Mouse (Mus musculus) cortical plate, adult 2 months (tissue): ENCODE results near the gene Tlx2.

Experiments used
- CTCF ChIP-seq: fragments of 200-500 bp; IDR thresholded peaks from 2 replicates; pipeline ENCODE4 v1.5.1; 2011; ENCODE audit warnings: mild to moderate bottlenecking, control low read depth, low read length; ENCODE audit not compliant: insufficient read depth; ENCODE audit errors: extremely low read depth
- POLR2A ChIP-seq: fragments of 200-500 bp; IDR thresholded peaks from 2 replicates; pipeline ENCODE4 v1.6.1; 2011; ENCODE audit warnings: mild to moderate bottlenecking, low read length, control low read depth; ENCODE audit not compliant: insufficient read depth; ENCODE audit errors: extremely low read depth

DNA sequence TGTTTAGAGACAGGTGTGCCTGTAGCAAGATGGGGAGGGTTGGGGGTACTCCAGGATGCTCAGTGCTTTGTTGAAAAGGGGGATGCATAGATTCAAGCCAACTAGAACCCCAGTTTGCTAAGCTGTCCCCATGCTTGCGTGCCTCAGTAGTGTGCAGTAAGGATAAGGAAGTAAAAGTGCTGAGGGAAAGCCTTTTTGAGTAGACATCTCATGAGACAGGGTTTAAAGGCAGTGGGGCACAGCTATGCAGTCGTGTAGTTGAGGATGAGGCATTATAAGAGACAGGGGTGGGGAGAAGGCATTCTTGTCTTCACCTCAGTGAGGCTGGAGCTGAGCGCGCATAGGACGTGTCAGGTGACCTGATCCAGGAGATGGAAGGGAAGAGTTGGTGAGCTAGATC is 29.5 kb downstream of the Tlx2 start:
- TF ChIP-seq CTCF (no peak), POLR2A (no peak)
